Mouse (Mus musculus) myocyte (in vitro differentiated cells): Measurements from ENCODE around the gene Dnajc16. TPM values are rescaled to one million over a fixed set of nuclear protein-coding genes. Genes with fewer than 3 reads are reported as not detected.

Experiments used
- H3K27me3 ChIP-seq: one replicate; pipeline ENCODE4 v1.6.1; 2011; ENCODE audit not compliant: control insufficient read depth, insufficient read depth, insufficient read length
- H3K36me3 ChIP-seq: one replicate; pipeline ENCODE4 v1.6.1; 2011; ENCODE audit not compliant: control insufficient read depth, insufficient read depth
- H3K4me2 ChIP-seq: one replicate; pipeline ENCODE4 v1.6.1; 2011; ENCODE audit warnings: low read depth, control low read depth
- H3K4me3 ChIP-seq: one replicate; pipeline ENCODE4 v1.5.1; 2011; ENCODE audit warnings: mild to moderate bottlenecking, control low read depth, moderate library complexity
- H3K79me2 ChIP-seq: one replicate; pipeline ENCODE4 v1.6.1; 2011; ENCODE audit not compliant: control insufficient read depth, insufficient read depth
- H3ac ChIP-seq: one replicate; pipeline ENCODE4 v1.6.1; 2011; ENCODE audit not compliant: control insufficient read depth, insufficient read length
- CEBPB ChIP-seq: IDR thresholded peaks from 2 replicates; pipeline ENCODE4 v1.6.1; 2011; ENCODE audit warnings: mild to moderate bottlenecking, moderate library complexity; ENCODE audit not compliant: poor library complexity, insufficient read depth, severe bottlenecking
- E2F4 ChIP-seq: IDR thresholded peaks from one replicate; pipeline ENCODE4 v1.6.1; 2011; ENCODE audit warnings: mild to moderate bottlenecking, control low read depth, moderate library complexity; ENCODE audit not compliant: insufficient read depth
- MAX ChIP-seq: IDR thresholded peaks from one replicate; pipeline ENCODE4 v1.6.1; 2011; ENCODE audit warnings: low read depth, mild to moderate bottlenecking, control low read depth
- MYOD1 ChIP-seq, 3 experiments: IDR thresholded peaks; one replicate each; pipeline ENCODE4 v1.6.1; 2011; ENCODE audit warnings: control low read depth in 2 of 3, low read depth in 2 of 3, mild to moderate bottlenecking in 2 of 3, moderate library complexity in 1 of 3; ENCODE audit not compliant: insufficient read length in 2 of 3, control insufficient read depth in 1 of 3
- MYOG ChIP-seq, 3 experiments: IDR thresholded peaks; one replicate each; pipeline ENCODE4 v1.6.1; 2011; ENCODE audit warnings: control low read depth in 2 of 3, low read depth in 2 of 3, mild to moderate bottlenecking in 2 of 3; ENCODE audit not compliant: insufficient read length in 2 of 3, control insufficient read depth in 1 of 3, insufficient read depth in 1 of 3
- POLR2A ChIP-seq: IDR thresholded peaks from one replicate; pipeline ENCODE4 v1.6.1; 2011; ENCODE audit warnings: low read depth, mild to moderate bottlenecking, control low read depth, moderate library complexity; ENCODE audit not compliant: insufficient read length
- POLR2AphosphoS2 ChIP-seq: IDR thresholded peaks from one replicate; pipeline ENCODE4 v1.6.1; 2011; ENCODE audit warnings: low read depth, control low read depth; ENCODE audit not compliant: insufficient read length
- REST ChIP-seq: IDR thresholded peaks from one replicate; pipeline ENCODE4 v1.6.1; 2011; ENCODE audit warnings: mild to moderate bottlenecking, control low read depth, moderate library complexity; ENCODE audit not compliant: insufficient read depth, insufficient read length
- SRF ChIP-seq: IDR thresholded peaks from one replicate; pipeline ENCODE4 v1.6.1; 2011; ENCODE audit warnings: low read depth; ENCODE audit not compliant: control insufficient read depth, insufficient read length
- TCF12 ChIP-seq: IDR thresholded peaks from one replicate; pipeline ENCODE4 v1.6.1; 2011; ENCODE audit warnings: mild to moderate bottlenecking, control low read depth; ENCODE audit not compliant: poor library complexity, insufficient read depth, severe bottlenecking
- TCF3 ChIP-seq: IDR thresholded peaks from one replicate; pipeline ENCODE4 v1.6.1; 2011; ENCODE audit warnings: low read depth, control low read depth; ENCODE audit not compliant: insufficient read length
- USF1 ChIP-seq: IDR thresholded peaks from one replicate; pipeline ENCODE4 v1.6.1; 2011; ENCODE audit warnings: low read depth, mild to moderate bottlenecking, control low read depth, moderate library complexity
- polyA plus RNA-seq: library from polyadenylated mRNA; unstranded; fragments of >200 nt; fragmentation: generic; extraction: Trizol; gene quantifications from one replicate; pipeline ENCODE4 v1.2.1, GENCODE M21; 2012; ENCODE audit warnings: missing spikeins

The Dnajc16 gene
- polyA plus RNA-seq, 1 experiment = 9.5 TPM

- H3K4me3 ChIP-seq = no peak within 1 kb of the TSS
- no peak within 1 kb of the TSS for H3K4me2 ChIP-seq
- H3K27me3 ChIP-seq = no peaks in the 10 kb centered on the region
- no peaks in the 10 kb centered on the region for H3K79me2 ChIP-seq
- no peak within 1 kb of the TSS for H3ac ChIP-seq
- TF ChIP-seq CEBPB = no peak
- TF ChIP-seq E2F4 = no peak
- no peak for TF ChIP-seq MYOG (IDR thresholded peaks at IDR 0.05; ENCODE audit: control insufficient read depth in 1 of 3, insufficient read depth in 1 of 3, insufficient read length in 2 of 3, low read depth in 2 of 3)
- TF ChIP-seq REST = no peak
- no peak for TF ChIP-seq TCF12
- TF ChIP-seq MAX = no peak
- TF ChIP-seq MYOD1 (IDR thresholded peaks at IDR 0.05; ENCODE audit: control insufficient read depth in 1 of 3, insufficient read length in 2 of 3, low read depth in 2 of 3) = no peak
- no peaks in the 10 kb centered on the region for H3K36me3 ChIP-seq
These were observed 44.0 kb downstream of the Dnajc16 start, which contains the start of gene Agmat for GRCm38 (mm10) chr4:141746578-141747346. Agmat (plus strand) TSS chr4:141746672.

- Histone ChIP-seq H3K4me2 (no peak overlapping the region), H3K36me3 (no peaks in the 10 kb centered on the region), H3K79me2 (no peaks in the 10 kb centered on the region), H3K4me3 (no peak overlapping the region), H3ac (no peak overlapping the region), H3K27me3 (no peaks in the 10 kb centered on the region)
- TF ChIP-seq MYOG (IDR thresholded peaks at IDR 0.05; ENCODE audit: control insufficient read depth in 1 of 3, insufficient read depth in 1 of 3, insufficient read length in 2 of 3, low read depth in 2 of 3) (no peak), MYOD1 (IDR thresholded peaks at IDR 0.05; ENCODE audit: control insufficient read depth in 1 of 3, insufficient read length in 2 of 3, low read depth in 2 of 3) (no peak), USF1 (no peak), REST (no peak), TCF3 (no peak), CEBPB (no peak), TCF12 (no peak), SRF (no peak), E2F4 (no peak), POLR2AphosphoS2 (no peak), MAX (no peak), POLR2A (no peak)
These were observed 48.4 kb downstream of the Dnajc16 start for GRCm38 (mm10) chr4:141742381-141742780.

GRCm38 (mm10) chr4:141741856-141742255 lies 48.9 kb downstream of the Dnajc16 start:
- no peaks in the 10 kb centered on the region for H3K27me3 ChIP-seq
- TF ChIP-seq MAX = no peak
- no peak for TF ChIP-seq POLR2AphosphoS2
- TF ChIP-seq MYOD1 (IDR thresholded peaks at IDR 0.05; ENCODE audit: control insufficient read depth in 1 of 3, insufficient read length in 2 of 3, low read depth in 2 of 3) = no peak
- no peak for TF ChIP-seq TCF12
- TF ChIP-seq E2F4 = no peak
- no peak for TF ChIP-seq REST
- no peak for TF ChIP-seq TCF3
- no peak for TF ChIP-seq SRF
- no peak for TF ChIP-seq POLR2A
- no peak for TF ChIP-seq CEBPB
- no peak for TF ChIP-seq MYOG (IDR thresholded peaks at IDR 0.05; ENCODE audit: control insufficient read depth in 1 of 3, insufficient read depth in 1 of 3, insufficient read length in 2 of 3, low read depth in 2 of 3)
- no peak for TF ChIP-seq USF1
- no peak overlapping the region for H3ac ChIP-seq
- H3K79me2 ChIP-seq = no peaks in the 10 kb centered on the region
- no peaks in the 10 kb centered on the region for H3K36me3 ChIP-seq
- no peak overlapping the region for H3K4me2 ChIP-seq
- H3K4me3 ChIP-seq = no peak overlapping the region

GRCm38 (mm10) chr4:141738015-141738414 lies 52.7 kb downstream of the Dnajc16 start:
- TF ChIP-seq REST (no peak), MYOD1 (IDR thresholded peaks at IDR 0.05; ENCODE audit: control insufficient read depth in 1 of 3, insufficient read length in 2 of 3, low read depth in 2 of 3) (peak; percentile 23 to 70 (median 33)), MYOG (IDR thresholded peaks at IDR 0.05; ENCODE audit: control insufficient read depth in 1 of 3, insufficient read depth in 1 of 3, insufficient read length in 2 of 3, low read depth in 2 of 3) (peak in 2 of 3 experiments; percentile 76 to 82), TCF12 (peak; percentile 65), POLR2A (no peak)
- H3ac ChIP-seq = no peak overlapping the region
- peak overlapping the region; percentile 15 for H3K4me2 ChIP-seq
- no peaks in the 10 kb centered on the region for H3K27me3 ChIP-seq
- no peak overlapping the region for H3K4me3 ChIP-seq
- no peaks in the 10 kb centered on the region for H3K36me3 ChIP-seq
- no peaks in the 10 kb centered on the region for H3K79me2 ChIP-seq

GRCm38 (mm10) chr4:141736856-141737255 lies 53.9 kb downstream of the Dnajc16 start:
- Histone ChIP-seq H3K36me3 (no peaks in the 10 kb centered on the region), H3K27me3 (no peaks in the 10 kb centered on the region), H3K79me2 (no peaks in the 10 kb centered on the region), H3K4me2 (no peak overlapping the region), H3ac (no peak overlapping the region), H3K4me3 (no peak overlapping the region)
- TF ChIP-seq TCF12 (no peak), POLR2A (no peak), MYOG (IDR thresholded peaks at IDR 0.05; ENCODE audit: control insufficient read depth in 1 of 3, insufficient read depth in 1 of 3, insufficient read length in 2 of 3, low read depth in 2 of 3) (no peak), REST (no peak), POLR2AphosphoS2 (no peak), USF1 (no peak), SRF (no peak), E2F4 (no peak)
